Mouse (Mus musculus) stomach, embryonic 14.5 days (tissue): ENCODE results near the gene Cox6b1. TPM values are rescaled to one million over a fixed set of nuclear protein-coding genes. Genes with fewer than 3 reads are reported as not detected.

Source experiments
- ATAC-seq: fragments of 200-750 bp; cut with Nextera tagmentation; 2 replicates; pipeline ENCODE4 v1.8.0; 2017; ENCODE audit warnings: low read depth, moderate TSS enrichment; ENCODE audit not compliant: insufficient number of reproducible peaks, insufficient read depth, low FRiP score
- H3K27ac ChIP-seq: fragments of 300-500 bp; sonication (generic); 2 replicates; pipeline ENCODE4 v1.5.1; 2014; ENCODE audit warnings: mild to moderate bottlenecking, low read length, moderate library complexity, mixed read lengths
- H3K27me3 ChIP-seq: fragments of 300-500 bp; sonication (generic); 2 replicates; pipeline ENCODE4 v1.6.1; 2014; ENCODE audit warnings: low read length, control low read depth, mixed read lengths; ENCODE audit not compliant: control insufficient read depth, insufficient read depth
- H3K36me3 ChIP-seq: fragments of 300-500 bp; sonication (generic); 2 replicates; pipeline ENCODE4 v1.6.1; 2014; ENCODE audit warnings: mild to moderate bottlenecking, control low read depth, low read length, moderate library complexity, mixed read lengths; ENCODE audit not compliant: control insufficient read depth, insufficient read depth
- H3K4me1 ChIP-seq: fragments of 300-500 bp; sonication (generic); 2 replicates; pipeline ENCODE4 v1.6.1; 2014; ENCODE audit warnings: low read length, control low read depth, mixed read lengths; ENCODE audit not compliant: control insufficient read depth, insufficient read depth
- H3K4me2 ChIP-seq: fragments of 300-500 bp; sonication (generic); replicated peaks from 2 replicates; pipeline ENCODE4 v1.6.1; 2014; ENCODE audit warnings: low read depth, low read length, control low read depth
- H3K4me3 ChIP-seq: fragments of 300-500 bp; sonication (generic); 2 replicates; pipeline ENCODE4 v1.5.1; 2014; ENCODE audit warnings: low read depth, low read length, control low read depth
- H3K9ac ChIP-seq: fragments of 300-500 bp; sonication (generic); replicated peaks from 2 replicates; pipeline ENCODE4 v1.6.1; 2014; ENCODE audit warnings: low read depth, mild to moderate bottlenecking, control low read depth, low read length, moderate library complexity, mixed read lengths
- H3K9me3 ChIP-seq: fragments of 300-500 bp; sonication (generic); 2 replicates; pipeline ENCODE4 v1.6.1; 2016; ENCODE audit warnings: low read depth, low read length, control low read depth; ENCODE audit not compliant: control insufficient read depth
- WGBS: fragments of 180-500 bp; shearing (Covaris S2); extraction: QIAGEN DNeasy Blood & Tissue Kit; methylation state at CpG from one replicate; pipeline ENCODE4 v1.1.7; 2014; 5-methylcytosine and 5-hydroxymethylcytosine counted together
- polyA plus RNA-seq: library from polyadenylated mRNA; unstranded; fragments of >200 nt; fragmentation: Nextera tagmentation; extraction: Ambion mirVana; gene quantifications from 2 replicates; pipeline ENCODE4 v1.2.1, GENCODE M21; 2014

The Cox6b1 gene
- polyA plus RNA-seq = 976 and 1,066 TPM in 2 replicates

- H3K9ac ChIP-seq = peak within 1 kb of the TSS; percentile 82
- peak; percentile 95 for ATAC-seq
- H3K4me2 ChIP-seq = peak within 1 kb of the TSS; percentile 73
- H3K27ac ChIP-seq = no peak within 1 kb of the TSS
- H3K4me3 ChIP-seq = peak within 1 kb of the TSS; percentile 88
- WGBS = 2% methylated on average over 44 of the region's 44 CpGs
- no peaks in the 10 kb centered on the region for H3K27me3 ChIP-seq
- H3K9me3 ChIP-seq = no peaks in the 10 kb centered on the region
- H3K4me1 ChIP-seq = peaks cover 6% of the 10 kb centered on the region; the same call in 1 of the 2 replicates
- H3K36me3 ChIP-seq = peaks cover 25% of the 10 kb centered on the region
These were observed at the start of gene Cox6b1 for GRCm38 (mm10) chr7:30625530-30626384. TSS of gene Cox6b1 (minus strand) at chr7:30626151.

DNA sequence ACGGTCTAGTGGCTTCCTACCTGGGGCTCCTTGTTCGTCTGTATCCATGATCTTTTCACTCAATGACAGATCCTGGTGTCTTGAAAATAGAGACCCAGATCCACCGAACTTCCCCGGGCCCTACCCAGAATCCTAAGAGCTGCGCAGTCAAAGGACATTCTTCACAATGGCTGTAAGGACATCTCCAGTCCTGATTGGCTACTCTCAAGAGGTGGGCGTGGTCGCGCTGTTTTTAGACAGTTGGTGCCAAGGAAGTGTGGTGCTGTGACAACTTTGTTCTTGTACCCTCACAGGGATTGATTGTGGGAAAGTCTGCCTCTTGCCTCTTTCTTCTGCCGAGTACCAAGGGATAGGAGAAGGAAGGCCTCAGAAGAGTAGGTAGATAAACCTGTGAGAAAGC is 45.5 kb upstream of the Cox6b1 start, which contains the start of gene Pmis2:
Gene Pmis2, minus strand, starts transcription at position 126 of the 400 bp plus-strand sequence.
- Histone ChIP-seq H3K9ac (no peak within 1 kb of the TSS), H3K27me3 (no peaks in the 10 kb centered on the region), H3K36me3 (no peaks in the 10 kb centered on the region), H3K4me1 (no peaks in the 10 kb centered on the region), H3K27ac (no peak within 1 kb of the TSS), H3K4me3 (no peak within 1 kb of the TSS), H3K9me3 (no peaks in the 10 kb centered on the region), H3K4me2 (no peak within 1 kb of the TSS)
- ATAC-seq = no peak
- WGBS = 62% methylated on average over 9 of the region's 9 CpGs

- no peaks in the 10 kb centered on the region for H3K27me3 ChIP-seq
- no peaks in the 10 kb centered on the region for H3K9me3 ChIP-seq
- no peak for ATAC-seq
- no peak overlapping the region for H3K4me3 ChIP-seq
- WGBS = 22% methylated on average over 3 of the region's 3 CpGs
- H3K27ac ChIP-seq = no peak overlapping the region
- no peak overlapping the region for H3K4me2 ChIP-seq
- H3K36me3 ChIP-seq = no peaks in the 10 kb centered on the region
- no peak overlapping the region for H3K9ac ChIP-seq
- H3K4me1 ChIP-seq = no peaks in the 10 kb centered on the region
These were observed 43.3 kb upstream of the Cox6b1 start for GRCm38 (mm10) chr7:30669229-30669628.

DNA sequence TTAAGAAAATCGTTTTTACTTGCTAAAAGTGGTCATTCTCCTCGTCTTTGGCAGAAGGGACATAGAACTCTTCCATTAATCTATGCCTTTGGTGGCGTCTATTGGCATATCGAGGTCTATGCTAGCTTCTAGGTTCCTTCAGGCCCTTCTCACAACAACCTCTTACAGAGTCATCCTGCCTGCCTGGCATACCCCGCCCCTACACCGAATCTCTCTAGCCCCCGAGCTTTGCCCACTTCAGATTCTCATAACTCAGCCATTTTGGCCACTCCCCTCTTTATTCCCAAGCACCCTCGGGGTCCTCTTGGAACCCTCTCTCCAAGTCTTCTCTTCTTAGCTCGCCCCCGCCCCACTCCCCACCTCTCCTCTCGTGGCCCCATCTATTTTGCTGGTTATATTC is 39.4 kb upstream of the Cox6b1 start:
- ATAC-seq = no peak
- H3K4me1 ChIP-seq = no peaks in the 10 kb centered on the region
- H3K9me3 ChIP-seq = no peaks in the 10 kb centered on the region
- no peak overlapping the region for H3K27ac ChIP-seq
- H3K4me2 ChIP-seq = peak overlapping the region; percentile 91
- WGBS = 3% methylated on average over 11 of the region's 11 CpGs
- peaks cover 13% of the 10 kb centered on the region for H3K36me3 ChIP-seq
- peak overlapping the region; percentile 70 for H3K4me3 ChIP-seq
- no peaks in the 10 kb centered on the region for H3K27me3 ChIP-seq
- H3K9ac ChIP-seq = peak overlapping the region; percentile 68

GRCm38 (mm10) chr7:30664529-30665200 is 38.7 kb upstream of the Cox6b1 start, which contains the start of gene Haus5:
TSS of gene Haus5 (minus strand) at chr7:30664994.
- no peaks in the 10 kb centered on the region for H3K9me3 ChIP-seq
- H3K27ac ChIP-seq = no peak within 1 kb of the TSS
- ATAC-seq = peak; percentile 95
- no peaks in the 10 kb centered on the region for H3K27me3 ChIP-seq
- H3K4me1 ChIP-seq = no peaks in the 10 kb centered on the region
- H3K9ac ChIP-seq = peak within 1 kb of the TSS; percentile 68
- peak within 1 kb of the TSS; percentile 91 for H3K4me2 ChIP-seq
- 1% methylated on average over 34 of the region's 34 CpGs for WGBS
- peaks cover 18% of the 10 kb centered on the region for H3K36me3 ChIP-seq
- peak within 1 kb of the TSS; percentile 70 for H3K4me3 ChIP-seq

DNA sequence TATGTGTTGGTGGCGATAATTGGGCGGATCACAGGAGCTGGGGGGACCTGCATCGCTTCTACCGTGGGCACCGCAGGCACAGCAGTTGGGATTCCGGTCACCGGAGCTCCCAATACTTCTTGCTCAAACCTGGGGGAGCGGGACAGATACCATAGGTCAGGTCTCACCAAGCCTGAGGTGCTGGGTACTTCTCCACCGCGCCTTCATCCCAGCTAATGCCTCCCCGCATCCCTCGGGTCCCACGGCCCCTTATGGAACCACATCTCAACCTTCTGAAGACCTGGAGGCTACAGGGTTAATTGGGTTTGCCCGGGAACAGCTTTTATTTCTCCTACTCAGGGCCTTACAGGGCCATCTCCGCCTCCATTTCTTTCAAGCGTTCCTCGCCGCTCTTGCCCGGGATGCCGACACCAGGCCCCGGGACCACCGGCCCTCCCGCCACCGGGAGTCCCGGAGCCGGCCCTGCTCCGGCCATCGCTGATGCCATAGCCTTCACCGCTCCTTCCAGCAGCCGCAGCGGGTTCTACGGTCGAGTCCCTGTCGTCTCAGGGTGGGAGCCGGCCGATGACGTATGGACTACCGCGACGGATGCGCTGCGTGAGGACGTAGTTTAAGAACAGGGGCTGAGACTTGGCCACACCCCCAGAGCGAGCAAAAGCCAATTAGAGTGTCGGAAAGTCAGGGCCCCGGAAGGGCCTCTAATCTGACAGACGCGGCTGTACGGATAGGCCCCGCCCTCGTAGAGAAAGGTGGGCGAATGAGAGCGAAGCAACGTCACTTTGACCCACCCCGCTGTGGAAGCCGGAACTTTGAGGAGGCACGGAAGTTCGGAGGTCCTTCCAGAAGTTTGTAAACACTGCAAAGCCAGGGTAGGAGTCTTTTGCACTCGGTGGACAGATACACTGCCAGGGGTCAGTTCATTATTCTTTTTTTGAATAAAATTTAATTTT is 23.9 kb upstream of the Cox6b1 start, which contains the start of gene Rbm42:
Gene Rbm42, minus strand, starts transcription at position 727 of the 950 bp plus-strand sequence.
- peak within 1 kb of the TSS; percentile 70 for H3K9ac ChIP-seq
- H3K36me3 ChIP-seq = peaks cover 36% of the 10 kb centered on the region

GRCm38 (mm10) chr7:30639083-30639482 is 13.1 kb upstream of the Cox6b1 start:
- Histone ChIP-seq H3K4me2 (no peak overlapping the region), H3K9me3 (no peaks in the 10 kb centered on the region), H3K27ac (no peak overlapping the region), H3K4me1 (no peaks in the 10 kb centered on the region), H3K27me3 (peaks cover 24% of the 10 kb centered on the region), H3K4me3 (no peak overlapping the region), H3K9ac (no peak overlapping the region), H3K36me3 (peaks cover 36% of the 10 kb centered on the region)
- no peak for ATAC-seq
- WGBS = 16% methylated on average over 4 of the region's 4 CpGs

More for the DNA sequence above, 23.9 kb upstream of the Cox6b1 start, which contains the start of gene Rbm42:
- H3K4me2 ChIP-seq = peak within 1 kb of the TSS; percentile 92
- no peak within 1 kb of the TSS for H3K27ac ChIP-seq
- H3K9me3 ChIP-seq = no peaks in the 10 kb centered on the region
- peak within 1 kb of the TSS; percentile 86 for H3K4me3 ChIP-seq
- 1% methylated on average over 59 of the region's 59 CpGs for WGBS
- ATAC-seq = peak; percentile 99
- H3K4me1 ChIP-seq = no peaks in the 10 kb centered on the region
- no peaks in the 10 kb centered on the region for H3K27me3 ChIP-seq
